Mouse (Mus musculus) embryonic facial prominence, embryonic 10.5 days (tissue): ENCODE results near the gene Gm49380. TPM values are rescaled to one million over a fixed set of nuclear protein-coding genes. Genes with fewer than 3 reads are reported as not detected.

Experiments
- DNase-seq: peaks from one replicate; pipeline ENCODE4 v3.0.0-alpha.2; 2017; ENCODE audit warnings: low spot score
- H3K27ac ChIP-seq: fragments of 300-500 bp; sonication (generic); replicated peaks from 2 replicates; pipeline ENCODE4 v1.5.1; 2016; ENCODE audit warnings: mild to moderate bottlenecking
- H3K27me3 ChIP-seq: fragments of 300-500 bp; sonication (generic); replicated peaks from 2 replicates; pipeline ENCODE4 v1.6.1; 2016; ENCODE audit warnings: low read depth, mild to moderate bottlenecking; ENCODE audit not compliant: poor library complexity, severe bottlenecking
- H3K36me3 ChIP-seq: fragments of 300-500 bp; sonication (generic); replicated peaks from 2 replicates; pipeline ENCODE4 v1.6.1; 2016; ENCODE audit warnings: mild to moderate bottlenecking, moderate library complexity
- H3K4me1 ChIP-seq: fragments of 300-500 bp; sonication (generic); 2 replicates; pipeline ENCODE4 v1.6.1; 2016
- H3K4me3 ChIP-seq: fragments of 300-500 bp; sonication (generic); 2 replicates; pipeline ENCODE4 v1.5.1; 2016; ENCODE audit warnings: mild to moderate bottlenecking, moderate library complexity
- H3K9me3 ChIP-seq: fragments of 300-500 bp; sonication (generic); 2 replicates; pipeline ENCODE4 v1.6.1; 2016; ENCODE audit warnings: mild to moderate bottlenecking
- WGBS: fragments of 180-500 bp; shearing (Covaris S2); methylation state at CpG from one replicate; pipeline ENCODE4 v1.1.7; 2016; 5-methylcytosine and 5-hydroxymethylcytosine counted together
- polyA plus RNA-seq: library from polyadenylated mRNA; unstranded; fragments of >200 nt; fragmentation: Nextera tagmentation; extraction: Ambion mirVana; gene quantifications from 2 replicates; pipeline ENCODE4 v1.2.1, GENCODE M21; 2016

The Gm49380 gene
- polyA plus RNA-seq, 1 experiment from 2014 or later = 0.31 TPM

- Histone ChIP-seq H3K9me3 (no peaks in the 10 kb centered on the region), H3K27ac (peak overlapping the region; percentile 85), H3K27me3 (peaks cover 91% of the 10 kb centered on the region), H3K4me3 (peak overlapping the region; percentile 77), H3K4me1 (peaks cover 64% of the 10 kb centered on the region), H3K36me3 (no peaks in the 10 kb centered on the region)
- peak; percentile 95 for DNase-seq
- under 1% methylated on average over 62 of the region's 62 CpGs for WGBS
Measured at GRCm38 (mm10) chr9:44084659-44085229, 28.6 kb downstream of the Gm49380 start.

DNA sequence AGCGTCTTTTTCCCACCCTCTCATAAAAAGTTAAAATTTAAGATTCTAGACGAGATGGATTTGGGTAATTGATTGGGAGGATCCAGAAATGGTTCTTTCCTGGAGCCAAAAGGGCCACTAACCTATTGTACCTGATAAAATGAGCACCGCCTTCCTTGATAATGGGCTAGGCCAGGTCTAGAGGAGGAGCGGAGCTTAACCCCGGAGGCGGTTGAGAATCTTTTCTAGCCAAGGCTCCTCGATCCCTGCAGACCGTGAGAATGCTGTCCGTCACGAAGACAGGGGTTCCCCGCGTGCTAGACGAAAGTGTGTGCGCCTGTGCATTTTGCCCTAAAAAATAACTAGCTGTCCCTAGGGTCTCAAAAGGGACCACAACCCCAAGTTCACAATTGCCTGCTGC is 29.1 kb downstream of the Gm49380 start:
- Histone ChIP-seq H3K36me3 (no peaks in the 10 kb centered on the region), H3K4me1 (peaks cover 64% of the 10 kb centered on the region), H3K4me3 (peak overlapping the region; percentile 77), H3K27me3 (peaks cover 94% of the 10 kb centered on the region), H3K27ac (peak overlapping the region; percentile 85; the same call in 1 of the 2 replicates), H3K9me3 (no peaks in the 10 kb centered on the region)
- no peak for DNase-seq
- WGBS = 2% methylated on average over 14 of the region's 14 CpGs

DNA sequence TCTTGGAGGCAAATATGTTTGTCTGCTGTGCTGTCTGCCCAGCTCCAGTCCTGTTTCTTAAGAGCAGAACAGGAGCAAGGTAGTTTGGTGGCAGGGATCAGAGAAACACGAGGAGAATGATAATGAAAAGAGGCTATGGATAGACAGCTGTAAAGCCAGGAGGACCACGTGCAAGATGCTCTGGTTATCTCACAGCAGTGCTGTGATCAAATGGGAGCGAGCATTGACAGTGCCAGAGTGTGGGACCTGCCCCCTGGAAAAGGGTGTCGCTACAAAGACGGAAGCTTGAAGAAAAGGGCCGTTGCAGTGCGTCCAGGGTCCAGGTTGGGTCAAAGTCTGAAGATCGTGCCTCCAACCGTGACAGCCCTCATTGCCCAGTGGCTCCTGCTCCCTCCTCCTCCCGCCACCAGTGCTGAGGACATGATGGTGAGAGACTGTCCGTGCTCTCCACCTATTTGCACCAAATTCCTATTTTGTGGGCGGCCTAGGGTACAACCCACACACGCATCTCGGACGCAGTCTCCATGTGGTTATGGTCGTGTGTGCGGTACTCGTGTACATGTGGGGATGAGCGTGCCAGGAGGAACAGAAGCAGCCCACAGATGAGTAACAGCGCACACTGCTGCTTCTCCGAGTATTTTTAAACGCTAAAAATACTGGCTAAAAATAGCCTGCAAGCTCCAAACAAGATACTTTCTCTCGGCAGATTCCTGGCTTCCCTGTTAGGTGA is 29.7 kb downstream of the Gm49380 start:
- Histone ChIP-seq H3K4me3 (peak overlapping the region; percentile 77), H3K9me3 (no peaks in the 10 kb centered on the region), H3K27ac (no peak overlapping the region)

DNA sequence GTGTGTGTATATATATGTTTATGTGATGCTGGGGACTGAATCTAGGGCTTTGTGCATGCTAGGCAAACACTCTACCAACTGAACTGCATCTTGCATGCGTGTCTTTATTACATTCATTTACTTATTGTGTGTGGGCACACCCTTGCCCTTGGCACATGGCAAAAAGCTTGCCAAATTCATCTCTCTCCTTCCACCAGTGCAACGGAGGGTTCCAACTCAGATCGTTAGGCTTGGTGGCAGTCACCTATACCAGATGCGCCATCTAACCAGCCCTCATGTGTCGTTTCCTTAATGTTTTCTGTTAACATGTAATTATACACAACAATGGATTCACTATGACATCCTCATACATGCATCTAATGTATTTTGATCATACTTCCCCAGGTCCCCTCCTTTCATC is 31.0 kb downstream of the Gm49380 start:
- no peak for DNase-seq
- no peaks in the 10 kb centered on the region for H3K36me3 ChIP-seq
- H3K4me1 ChIP-seq = peaks cover 55% of the 10 kb centered on the region
- WGBS = 93% methylated on average over 5 of the region's 5 CpGs
- H3K4me3 ChIP-seq = no peak overlapping the region
- H3K9me3 ChIP-seq = no peaks in the 10 kb centered on the region
- no peak overlapping the region for H3K27ac ChIP-seq
- H3K27me3 ChIP-seq = peaks cover 87% of the 10 kb centered on the region

More for the DNA sequence above, 29.7 kb downstream of the Gm49380 start:
- Histone ChIP-seq H3K4me1 (peaks cover 64% of the 10 kb centered on the region), H3K36me3 (no peaks in the 10 kb centered on the region), H3K27me3 (peaks cover 94% of the 10 kb centered on the region)
- WGBS = 8% methylated on average over 23 of the region's 23 CpGs
- no peak for DNase-seq

DNA sequence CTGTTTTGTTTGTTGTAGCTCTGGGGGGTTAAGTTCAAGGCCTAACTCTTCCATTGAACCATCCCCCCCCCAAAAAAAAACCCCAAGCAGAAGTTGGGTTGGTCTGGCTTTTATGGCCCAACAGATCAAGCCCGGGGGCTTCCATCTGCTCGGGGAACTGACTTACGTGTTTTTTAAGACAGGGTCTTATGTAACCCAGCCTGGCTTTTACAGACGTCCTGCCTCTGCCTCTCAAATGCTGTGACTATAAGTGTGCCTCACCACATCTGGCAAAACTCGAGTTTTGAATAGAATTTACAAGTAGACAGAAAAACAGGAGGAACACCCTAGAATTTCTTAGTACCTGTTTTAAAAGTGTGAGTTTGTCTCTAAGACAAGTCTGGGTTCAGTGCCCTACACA is 31.7 kb downstream of the Gm49380 start:
- Histone ChIP-seq H3K27me3 (peaks cover 80% of the 10 kb centered on the region), H3K4me3 (no peak overlapping the region), H3K9me3 (no peaks in the 10 kb centered on the region), H3K4me1 (peaks cover 51% of the 10 kb centered on the region), H3K27ac (no peak overlapping the region), H3K36me3 (no peaks in the 10 kb centered on the region)
- 72% methylated on average over 5 of the region's 5 CpGs for WGBS
- DNase-seq = no peak

- Histone ChIP-seq H3K27me3 (peaks cover 80% of the 10 kb centered on the region), H3K9me3 (no peaks in the 10 kb centered on the region), H3K4me3 (no peak overlapping the region), H3K27ac (no peak overlapping the region), H3K36me3 (no peaks in the 10 kb centered on the region), H3K4me1 (peaks cover 46% of the 10 kb centered on the region)
- 90% methylated on average over 5 of the region's 5 CpGs for WGBS
- no peak for DNase-seq
Measured at GRCm38 (mm10) chr9:44080953-44081352, 32.3 kb downstream of the Gm49380 start.

- Histone ChIP-seq H3K4me1 (peaks cover 46% of the 10 kb centered on the region), H3K9me3 (no peaks in the 10 kb centered on the region), H3K27me3 (peaks cover 80% of the 10 kb centered on the region), H3K36me3 (no peaks in the 10 kb centered on the region), H3K27ac (no peak overlapping the region), H3K4me3 (no peak overlapping the region)
- 75% methylated on average over 10 of the region's 10 CpGs for WGBS
- no peak for DNase-seq
Measured at GRCm38 (mm10) chr9:44079997-44080780, 33.1 kb downstream of the Gm49380 start.

- peaks cover 37% of the 10 kb centered on the region for H3K4me1 ChIP-seq
- H3K27me3 ChIP-seq = peaks cover 76% of the 10 kb centered on the region
- H3K36me3 ChIP-seq = no peaks in the 10 kb centered on the region
- no peak overlapping the region for H3K4me3 ChIP-seq
- DNase-seq = no peak
- H3K9me3 ChIP-seq = no peaks in the 10 kb centered on the region
- 41% methylated on average over 16 of the region's 16 CpGs for WGBS
- no peak overlapping the region for H3K27ac ChIP-seq
Measured at GRCm38 (mm10) chr9:44078955-44079756, 34.1 kb downstream of the Gm49380 start.

DNA sequence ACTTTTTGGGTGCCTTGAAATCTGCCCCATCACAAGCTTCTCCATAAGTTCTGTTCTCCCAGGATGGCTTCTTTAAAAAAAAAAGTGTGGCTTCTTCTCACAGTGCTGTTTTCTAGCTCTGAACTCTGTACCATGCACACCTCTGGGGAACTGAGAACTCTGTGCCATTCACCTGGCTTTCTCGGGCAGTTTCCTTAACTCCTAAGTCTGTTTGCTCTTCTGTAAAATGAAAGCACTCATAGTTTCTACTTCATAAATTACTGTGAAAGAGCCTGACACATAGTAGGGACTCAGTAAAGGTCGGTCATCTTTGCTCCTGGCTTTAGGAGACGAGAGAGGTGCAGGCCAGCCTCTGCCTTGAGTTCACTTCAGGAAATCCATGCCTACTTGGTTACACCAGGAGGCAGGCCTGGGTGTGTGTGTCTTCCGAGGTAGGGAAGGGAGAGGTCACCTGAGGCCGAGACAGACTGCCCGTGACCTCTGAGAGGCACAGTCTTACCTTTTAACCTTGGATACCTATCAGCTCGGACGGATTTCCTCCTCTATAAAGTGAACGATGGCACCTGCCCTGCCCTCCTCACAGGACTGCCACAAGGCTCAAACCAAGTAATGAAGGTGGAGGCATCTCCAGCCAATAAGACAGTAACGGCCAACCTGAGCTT is 35.0 kb downstream of the Gm49380 start:
- Histone ChIP-seq H3K27me3 (peaks cover 67% of the 10 kb centered on the region), H3K4me3 (no peak overlapping the region), H3K4me1 (peaks cover 33% of the 10 kb centered on the region), H3K9me3 (no peaks in the 10 kb centered on the region), H3K27ac (no peak overlapping the region), H3K36me3 (no peaks in the 10 kb centered on the region)
- DNase-seq = no peak
- 79% methylated on average over 10 of the region's 10 CpGs for WGBS

DNA sequence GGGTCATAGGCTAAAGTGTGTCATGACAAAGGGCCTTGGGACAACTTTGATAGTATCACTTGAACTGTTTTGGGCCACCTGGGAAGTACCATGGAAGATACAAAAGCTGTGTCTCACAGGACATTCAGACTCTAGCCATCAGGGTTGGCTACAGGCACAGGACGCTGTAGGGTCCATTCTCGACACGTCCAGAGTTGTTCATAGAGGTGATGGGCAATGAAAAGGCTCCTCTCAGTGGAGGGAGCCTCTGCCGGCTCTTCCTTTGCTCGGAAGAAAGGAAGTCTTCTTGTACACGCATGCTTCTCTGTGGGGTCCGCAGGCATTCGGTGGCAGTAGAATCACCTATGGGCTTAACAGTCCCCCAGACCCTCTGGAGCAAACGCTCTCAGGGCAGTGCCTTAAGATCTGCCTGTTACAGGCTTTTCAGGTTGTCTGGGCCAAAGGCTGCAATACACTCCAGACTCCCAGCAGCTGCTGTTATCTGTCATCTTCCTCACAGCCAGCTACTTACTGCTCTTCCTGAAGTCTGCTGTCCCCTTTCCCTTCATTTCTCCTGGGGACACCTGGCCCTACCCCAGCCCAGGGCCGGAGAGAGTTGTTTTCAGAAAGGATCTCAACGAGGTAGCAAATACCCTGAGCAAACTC is 35.9 kb downstream of the Gm49380 start:
- Histone ChIP-seq H3K9me3 (no peaks in the 10 kb centered on the region), H3K4me3 (no peak overlapping the region), H3K4me1 (peaks cover 41% of the 10 kb centered on the region), H3K27me3 (peaks cover 61% of the 10 kb centered on the region), H3K36me3 (no peaks in the 10 kb centered on the region), H3K27ac (no peak overlapping the region)
- WGBS = 84% methylated on average over 11 of the region's 11 CpGs
- DNase-seq = no peak

GRCm38 (mm10) chr9:44076764-44077120 is 36.6 kb downstream of the Gm49380 start:
- H3K27ac ChIP-seq = no peak overlapping the region
- peak; percentile 68 for DNase-seq
- WGBS = 10% methylated on average over 5 of the region's 5 CpGs
- H3K4me1 ChIP-seq = peaks cover 48% of the 10 kb centered on the region
- H3K27me3 ChIP-seq = peaks cover 56% of the 10 kb centered on the region
- no peak overlapping the region for H3K4me3 ChIP-seq
- H3K9me3 ChIP-seq = no peaks in the 10 kb centered on the region
- H3K36me3 ChIP-seq = no peaks in the 10 kb centered on the region
